Mouse (Mus musculus): Measurements from ENCODE around the gene Trim71. TPM values are rescaled to one million over a fixed set of nuclear protein-coding genes. Genes with fewer than 3 reads are reported as not detected.

The Trim71 gene
- 0.01 TPM in 1 of 2 replicates, not detected in the other for polyA plus RNA-seq (2012; rRNA removed)

GRCm38 (mm10) chr9:114563761-114564606, at the start of gene Trim71:
TSS of gene Trim71 (minus strand) at chr9:114564369.
- WGBS: 1% methylated on average over 91 of the region's 91 CpGs
- no peak for DNase-seq (ENCODE audit: low read depth, low spot score)

GRCm38 (mm10) chr9:114613026-114613425, 48.9 kb upstream of the Trim71 start:
- no peak for DNase-seq (ENCODE audit: low read depth, low spot score)
- 94% methylated on average over 4 of the region's 4 CpGs for WGBS

- WGBS: 85% methylated on average over 4 of the region's 4 CpGs
- DNase-seq (ENCODE audit: low read depth, low spot score): no peak
These were observed 48.4 kb upstream of the Trim71 start for GRCm38 (mm10) chr9:114612566-114612965.

- 84% methylated on average over 3 of the region's 3 CpGs for WGBS
- no peak for DNase-seq (ENCODE audit: low read depth, low spot score)
These were observed 46.1 kb upstream of the Trim71 start for GRCm38 (mm10) chr9:114610266-114610665.

GRCm38 (mm10) chr9:114603876-114604540, 39.8 kb upstream of the Trim71 start:
- 83% methylated on average over 12 of the region's 12 CpGs for WGBS
- DNase-seq (ENCODE audit: low read depth, low spot score): no peak

GRCm38 (mm10) chr9:114601096-114601495, 36.9 kb upstream of the Trim71 start:
- DNase-seq (ENCODE audit: low read depth, low spot score): no peak
- WGBS: 76% methylated on average over 1 of the region's 1 CpGs

GRCm38 (mm10) chr9:114585017-114585345, 20.8 kb upstream of the Trim71 start:
- DNase-seq (ENCODE audit: low read depth, low spot score): no peak
- 34% methylated on average over 5 of the region's 5 CpGs for WGBS

GRCm38 (mm10) chr9:114584183-114585016, 20.2 kb upstream of the Trim71 start:
- DNase-seq (ENCODE audit: low read depth, low spot score): no peak
- 10% methylated on average over 31 of the region's 31 CpGs for WGBS

- WGBS: under 1% methylated on average over 23 of the region's 23 CpGs
- no peak for DNase-seq (ENCODE audit: low read depth, low spot score)
These were observed 19.6 kb upstream of the Trim71 start for GRCm38 (mm10) chr9:114583812-114584182.

- 23% methylated on average over 11 of the region's 11 CpGs for WGBS
- no peak for DNase-seq (ENCODE audit: low read depth, low spot score)
These were observed 14.5 kb upstream of the Trim71 start for GRCm38 (mm10) chr9:114578646-114579045.

- no peak for DNase-seq (ENCODE audit: low read depth, low spot score)
- WGBS: 100% methylated on average over 1 of the region's 1 CpGs
These were observed 11.8 kb upstream of the Trim71 start for GRCm38 (mm10) chr9:114576001-114576400.

GRCm38 (mm10) chr9:114573528-114573927, 9.4 kb upstream of the Trim71 start:
- no peak for DNase-seq (ENCODE audit: low read depth, low spot score)
- 41% methylated on average over 5 of the region's 5 CpGs for WGBS

- WGBS: 91% methylated on average over 5 of the region's 5 CpGs
- DNase-seq (ENCODE audit: low read depth, low spot score): no peak
These were observed 4.7 kb upstream of the Trim71 start for GRCm38 (mm10) chr9:114568682-114569474.

GRCm38 (mm10) chr9:114564667-114565066, 498 bp upstream of the Trim71 start:
- no peak for DNase-seq (ENCODE audit: low read depth, low spot score)
- 5% methylated on average over 10 of the region's 10 CpGs for WGBS

GRCm38 (mm10) chr9:114562919-114563751, 1.0 kb downstream of the Trim71 start:
- no peak for DNase-seq (ENCODE audit: low read depth, low spot score)
- 2% methylated on average over 114 of the region's 122 CpGs for WGBS

- DNase-seq (ENCODE audit: low read depth, low spot score): no peak
These were observed 1.9 kb downstream of the Trim71 start for GRCm38 (mm10) chr9:114562031-114562918.

GRCm38 (mm10) chr9:114561671-114561971, 2.5 kb downstream of the Trim71 start:
- no peak for DNase-seq (ENCODE audit: low read depth, low spot score)
- WGBS: 7% methylated on average over 12 of the region's 12 CpGs

More at GRCm38 (mm10) chr9:114562031-114562918, 1.9 kb downstream of the Trim71 start:
- 1% methylated on average over 96 of the region's 101 CpGs for WGBS

All from large intestine, adult 2 months (tissue).